Mouse (Mus musculus): ENCODE results near the gene Vps26c. TPM values are rescaled to one million over a fixed set of nuclear protein-coding genes. Genes with fewer than 3 reads are reported as not detected.

Vps26c gene
- polyA plus RNA-seq, 1 experiment from 2014 or later = 19.4 TPM

DNA sequence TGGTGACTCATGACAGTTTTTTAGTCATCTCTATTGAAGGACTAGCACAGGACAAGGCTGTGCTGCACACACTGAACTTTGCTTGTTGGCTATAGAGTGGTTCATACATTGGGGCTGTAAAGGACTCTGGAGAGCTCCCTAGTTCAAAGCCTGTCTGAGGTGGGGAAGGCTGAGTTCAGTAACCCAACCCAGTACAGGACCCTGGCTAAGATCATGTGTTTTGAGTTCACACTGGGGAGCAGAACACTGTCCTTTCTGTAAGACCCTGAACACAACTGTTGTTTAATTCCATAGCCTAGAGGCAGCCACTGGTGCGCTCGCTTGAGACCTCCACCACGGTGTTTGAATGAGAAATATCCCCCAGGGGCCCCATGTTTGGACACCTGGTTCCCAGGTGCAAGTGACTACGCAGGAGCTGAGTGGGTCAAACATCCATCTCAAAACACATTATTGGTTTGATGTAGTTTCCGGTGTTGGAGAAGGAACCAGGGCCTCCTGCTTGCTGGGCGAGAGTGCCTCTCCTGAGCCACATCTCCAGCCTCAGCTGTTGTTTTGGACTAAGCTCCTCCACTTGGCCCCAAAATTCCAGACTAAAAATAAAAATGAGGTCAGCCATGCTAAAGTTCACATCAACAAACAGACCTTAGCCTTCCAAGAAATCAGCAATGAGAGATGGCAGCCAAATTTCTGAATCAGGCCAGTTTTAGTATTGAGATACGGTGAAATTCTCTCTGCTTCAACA, 10.0 kb upstream of the Vps26c start:
- peak overlapping the region; percentile 74 for H3K27ac ChIP-seq (ENCODE audit: low read length)
- ATAC-seq (ENCODE audit: low read depth) = 0 out of 2 replicates have a peak, but pooled peaks have one; percentile 30
- H3K4me1 ChIP-seq (ENCODE audit: control insufficient read depth, low read depth, low read length) = no peaks in the 10 kb centered on the region; the same call in 1 of the 2 replicates
- H3K4me2 ChIP-seq (ENCODE audit: low read depth, low read length) = no peak overlapping the region
- no peaks in the 10 kb centered on the region for H3K36me3 ChIP-seq (ENCODE audit: control insufficient read depth, insufficient read depth)
- H3K9me3 ChIP-seq (replicated peaks; ENCODE audit: control insufficient read depth, low read length) = no peaks in the 10 kb centered on the region
- H3K4me3 ChIP-seq (ENCODE audit: low read depth, low read length) = no peak overlapping the region
- no peaks in the 10 kb centered on the region for H3K27me3 ChIP-seq (ENCODE audit: control insufficient read depth, insufficient read depth, low read depth, low read length)
- WGBS (ENCODE audit: insufficient replicate concordance) = 74% methylated on average over 7 of the region's 7 CpGs
- H3K9ac ChIP-seq (ENCODE audit: low read depth, low read length) = no peak overlapping the region

- no peak overlapping the region for H3K9ac ChIP-seq (ENCODE audit: low read depth, low read length)
- H3K27me3 ChIP-seq (ENCODE audit: control insufficient read depth, insufficient read depth, low read depth, low read length) = no peaks in the 10 kb centered on the region
- H3K9me3 ChIP-seq (replicated peaks; ENCODE audit: control insufficient read depth, low read length) = no peaks in the 10 kb centered on the region
- no peak overlapping the region for H3K4me2 ChIP-seq (ENCODE audit: low read depth, low read length)
- H3K36me3 ChIP-seq (ENCODE audit: control insufficient read depth, insufficient read depth) = no peaks in the 10 kb centered on the region
- H3K4me1 ChIP-seq (ENCODE audit: control insufficient read depth, low read depth, low read length) = no peaks in the 10 kb centered on the region; the same call in 1 of the 2 replicates
- WGBS (ENCODE audit: insufficient replicate concordance) = 62% methylated on average over 5 of the region's 5 CpGs
- no peak for ATAC-seq (ENCODE audit: low read depth)
- no peak overlapping the region for H3K4me3 ChIP-seq (ENCODE audit: low read depth, low read length)
- no peak overlapping the region for H3K27ac ChIP-seq (ENCODE audit: low read length)
These were observed 9.1 kb upstream of the Vps26c start for GRCm38 (mm10) chr16:94535716-94536115.

DNA sequence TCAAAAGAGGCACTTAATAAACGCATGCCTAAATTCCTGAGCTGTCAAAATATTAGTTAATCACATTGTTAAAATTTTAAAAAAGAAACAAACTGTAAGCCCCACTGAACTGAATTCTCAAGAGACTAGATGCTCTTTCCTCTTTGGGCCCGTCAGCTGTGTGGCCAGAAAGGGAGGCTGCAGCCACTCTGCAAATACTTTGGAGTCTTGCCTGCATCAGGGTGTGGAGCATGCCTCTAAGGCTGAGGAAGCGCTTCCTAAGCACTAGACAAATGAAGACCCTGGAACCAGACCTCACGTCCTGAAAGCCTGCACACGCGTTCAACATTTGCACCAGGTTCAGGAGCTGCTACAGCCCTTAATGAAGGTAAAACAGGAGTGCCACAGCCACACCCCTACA, 7.0 kb upstream of the Vps26c start:
- no peaks in the 10 kb centered on the region for H3K9me3 ChIP-seq (replicated peaks; ENCODE audit: control insufficient read depth, low read length)
- H3K9ac ChIP-seq (ENCODE audit: low read depth, low read length) = no peak overlapping the region
- 66% methylated on average over 6 of the region's 6 CpGs for WGBS (ENCODE audit: insufficient replicate concordance)
- no peak overlapping the region for H3K27ac ChIP-seq (ENCODE audit: low read length)
- H3K27me3 ChIP-seq (ENCODE audit: control insufficient read depth, insufficient read depth, low read depth, low read length) = no peaks in the 10 kb centered on the region
- ATAC-seq (ENCODE audit: low read depth) = no peak
- no peak overlapping the region for H3K4me2 ChIP-seq (ENCODE audit: low read depth, low read length)
- H3K4me3 ChIP-seq (ENCODE audit: low read depth, low read length) = no peak overlapping the region
- no peaks in the 10 kb centered on the region; the same call in 1 of the 2 replicates for H3K4me1 ChIP-seq (ENCODE audit: control insufficient read depth, low read depth, low read length)
- H3K36me3 ChIP-seq (ENCODE audit: control insufficient read depth, insufficient read depth) = no peaks in the 10 kb centered on the region

DNA sequence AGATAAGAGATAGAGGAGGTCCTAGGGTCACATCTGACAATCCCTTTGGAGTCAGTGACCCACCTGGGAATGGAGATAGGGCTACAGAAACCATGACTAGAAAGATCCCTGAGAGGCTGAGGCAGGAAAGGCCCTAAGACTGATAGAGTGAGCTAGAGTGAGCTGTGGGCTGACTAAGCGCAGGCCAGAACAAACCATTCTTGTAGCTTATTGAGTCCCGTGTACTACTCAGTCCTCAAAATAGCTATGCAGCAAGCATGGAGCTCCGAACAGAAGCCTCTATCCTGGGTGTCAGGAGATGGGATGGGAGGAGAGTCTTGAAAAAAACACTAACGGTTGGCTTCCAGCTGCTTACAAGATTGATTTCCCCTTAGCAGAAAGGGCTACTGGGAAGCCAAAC, 4.6 kb upstream of the Vps26c start:
- H3K4me3 ChIP-seq (ENCODE audit: low read depth, low read length) = no peak overlapping the region
- H3K27ac ChIP-seq (ENCODE audit: low read length) = no peak overlapping the region
- no peak overlapping the region for H3K4me2 ChIP-seq (ENCODE audit: low read depth, low read length)
- H3K27me3 ChIP-seq (ENCODE audit: control insufficient read depth, insufficient read depth, low read depth, low read length) = no peaks in the 10 kb centered on the region
- no peaks in the 10 kb centered on the region for H3K9me3 ChIP-seq (replicated peaks; ENCODE audit: control insufficient read depth, low read length)
- no peak overlapping the region for H3K9ac ChIP-seq (ENCODE audit: low read depth, low read length)
- no peaks in the 10 kb centered on the region for H3K36me3 ChIP-seq (ENCODE audit: control insufficient read depth, insufficient read depth)
- 70% methylated on average over 4 of the region's 4 CpGs for WGBS (ENCODE audit: insufficient replicate concordance)
- ATAC-seq (ENCODE audit: low read depth) = no peak
- H3K4me1 ChIP-seq (ENCODE audit: control insufficient read depth, low read depth, low read length) = peaks cover 8% of the 10 kb centered on the region

DNA sequence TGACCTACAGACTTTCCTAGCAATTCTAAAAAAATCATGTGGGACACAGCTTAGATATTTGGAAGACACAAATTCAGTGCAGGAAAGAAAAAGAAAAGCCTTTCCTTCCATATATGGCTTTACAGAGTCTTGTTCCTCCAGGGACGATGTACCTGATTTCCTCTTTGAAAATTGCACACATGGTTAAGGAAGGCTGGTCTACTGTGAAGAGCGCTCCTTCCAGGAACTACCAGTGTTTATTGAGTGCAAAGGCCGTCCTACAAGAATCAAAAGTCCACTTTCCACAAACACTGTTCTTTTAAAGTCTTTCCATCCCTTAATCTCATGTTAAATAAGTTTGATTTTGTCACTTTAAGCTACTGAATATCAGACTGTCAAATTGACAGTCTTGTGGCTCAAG, 916 bp upstream of the Vps26c start:
- Histone ChIP-seq H3K4me3 (ENCODE audit: low read depth, low read length) (peak overlapping the region; percentile 91), H3K36me3 (ENCODE audit: control insufficient read depth, insufficient read depth) (no peaks in the 10 kb centered on the region), H3K9ac (ENCODE audit: low read depth, low read length) (peak overlapping the region; percentile 88), H3K4me1 (ENCODE audit: control insufficient read depth, low read depth, low read length) (peaks cover 21% of the 10 kb centered on the region), H3K27ac (ENCODE audit: low read length) (no peak overlapping the region; the same call in 1 of the 2 replicates), H3K27me3 (ENCODE audit: control insufficient read depth, insufficient read depth, low read depth, low read length) (no peaks in the 10 kb centered on the region), H3K9me3 (replicated peaks; ENCODE audit: control insufficient read depth, low read length) (no peaks in the 10 kb centered on the region), H3K4me2 (ENCODE audit: low read depth, low read length) (peak overlapping the region; percentile 80)
- no peak for ATAC-seq (ENCODE audit: low read depth)
- WGBS (ENCODE audit: insufficient replicate concordance) = 35% methylated on average over 3 of the region's 3 CpGs

- H3K9ac ChIP-seq (ENCODE audit: low read depth, low read length) = peak overlapping the region; percentile 88
- H3K27me3 ChIP-seq (ENCODE audit: control insufficient read depth, insufficient read depth, low read depth, low read length) = no peaks in the 10 kb centered on the region
- H3K27ac ChIP-seq (ENCODE audit: low read length) = peak overlapping the region; percentile 95
- H3K4me2 ChIP-seq (ENCODE audit: low read depth, low read length) = peak overlapping the region; percentile 80
- no peaks in the 10 kb centered on the region for H3K36me3 ChIP-seq (ENCODE audit: control insufficient read depth, insufficient read depth)
- H3K9me3 ChIP-seq (replicated peaks; ENCODE audit: control insufficient read depth, low read length) = no peaks in the 10 kb centered on the region
- WGBS (ENCODE audit: insufficient replicate concordance) = 2% methylated on average over 13 of the region's 13 CpGs
- H3K4me3 ChIP-seq (ENCODE audit: low read depth, low read length) = peak overlapping the region; percentile 91
- peaks cover 21% of the 10 kb centered on the region for H3K4me1 ChIP-seq (ENCODE audit: control insufficient read depth, low read depth, low read length)
- no peak for ATAC-seq (ENCODE audit: low read depth)
These were observed 513 bp upstream of the Vps26c start for GRCm38 (mm10) chr16:94527152-94527534.

DNA sequence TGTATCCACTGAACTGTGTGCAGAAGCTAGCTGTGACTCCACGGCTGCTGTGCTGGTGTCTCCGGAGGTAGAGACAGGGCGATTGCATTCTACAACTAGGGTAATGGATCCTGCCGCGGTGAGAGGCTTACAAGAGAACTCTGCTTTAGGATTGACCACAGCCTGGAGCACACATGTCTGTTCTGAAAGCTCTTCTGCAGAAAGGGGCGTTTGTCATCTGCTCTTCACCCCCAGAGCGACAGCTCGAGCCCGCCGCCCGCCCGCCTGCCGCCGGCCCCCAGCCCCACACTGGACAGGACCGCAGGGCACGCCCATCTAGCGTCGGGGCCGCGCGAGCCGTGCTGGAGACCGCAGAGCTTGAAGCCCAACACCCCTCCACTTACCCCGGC, 681 bp downstream of the Vps26c start:
- Histone ChIP-seq H3K27ac (ENCODE audit: low read length) (peak overlapping the region; percentile 95), H3K36me3 (ENCODE audit: control insufficient read depth, insufficient read depth) (no peaks in the 10 kb centered on the region), H3K27me3 (ENCODE audit: control insufficient read depth, insufficient read depth, low read depth, low read length) (no peaks in the 10 kb centered on the region), H3K4me1 (ENCODE audit: control insufficient read depth, low read depth, low read length) (peaks cover 25% of the 10 kb centered on the region), H3K4me3 (ENCODE audit: low read depth, low read length) (peak overlapping the region; percentile 91), H3K9me3 (replicated peaks; ENCODE audit: control insufficient read depth, low read length) (no peaks in the 10 kb centered on the region), H3K4me2 (ENCODE audit: low read depth, low read length) (peak overlapping the region; percentile 80), H3K9ac (ENCODE audit: low read depth, low read length) (peak overlapping the region; percentile 88)
- peak; percentile 42 for ATAC-seq (ENCODE audit: low read depth)
- WGBS (ENCODE audit: insufficient replicate concordance) = 0% methylated on average over 24 of the region's 24 CpGs

DNA sequence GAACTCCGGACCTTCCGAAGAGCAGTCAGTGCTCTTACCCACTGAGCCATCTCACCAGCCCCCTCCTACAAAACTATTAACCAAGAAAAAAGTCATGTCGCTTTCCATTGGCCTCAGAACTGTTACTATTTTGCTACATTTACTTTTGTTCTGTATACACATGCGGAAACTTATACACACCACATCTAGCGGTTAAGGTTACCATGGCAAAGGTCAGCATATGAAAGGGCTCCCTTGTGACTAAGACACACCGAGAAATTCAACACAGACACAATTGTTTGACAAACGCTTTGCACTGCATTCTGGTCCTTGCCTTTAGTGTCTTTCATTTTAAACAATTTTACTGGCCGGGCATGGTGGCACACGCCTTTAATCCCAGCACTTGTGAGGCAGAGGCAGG, 1.9 kb downstream of the Vps26c start:
- Histone ChIP-seq H3K4me2 (ENCODE audit: low read depth, low read length) (peak overlapping the region; percentile 80; the same call in 1 of the 2 replicates), H3K9ac (ENCODE audit: low read depth, low read length) (no peak overlapping the region), H3K27me3 (ENCODE audit: control insufficient read depth, insufficient read depth, low read depth, low read length) (no peaks in the 10 kb centered on the region), H3K4me1 (ENCODE audit: control insufficient read depth, low read depth, low read length) (peaks cover 25% of the 10 kb centered on the region), H3K9me3 (replicated peaks; ENCODE audit: control insufficient read depth, low read length) (no peaks in the 10 kb centered on the region), H3K4me3 (ENCODE audit: low read depth, low read length) (no peak overlapping the region), H3K27ac (ENCODE audit: low read length) (no peak overlapping the region), H3K36me3 (ENCODE audit: control insufficient read depth, insufficient read depth) (no peaks in the 10 kb centered on the region)
- WGBS (ENCODE audit: insufficient replicate concordance) = 81% methylated on average over 9 of the region's 9 CpGs
- no peak for ATAC-seq (ENCODE audit: low read depth)

GRCm38 (mm10) chr16:94523594-94524377, 2.8 kb downstream of the Vps26c start:
- Histone ChIP-seq H3K9ac (ENCODE audit: low read depth, low read length) (no peak overlapping the region), H3K36me3 (ENCODE audit: control insufficient read depth, insufficient read depth) (no peaks in the 10 kb centered on the region), H3K4me1 (ENCODE audit: control insufficient read depth, low read depth, low read length) (peaks cover 29% of the 10 kb centered on the region), H3K4me2 (ENCODE audit: low read depth, low read length) (no peak overlapping the region), H3K27me3 (ENCODE audit: control insufficient read depth, insufficient read depth, low read depth, low read length) (no peaks in the 10 kb centered on the region), H3K9me3 (replicated peaks; ENCODE audit: control insufficient read depth, low read length) (no peaks in the 10 kb centered on the region), H3K27ac (ENCODE audit: low read length) (no peak overlapping the region; the same call in 1 of the 2 replicates), H3K4me3 (ENCODE audit: low read depth, low read length) (no peak overlapping the region)
- 42% methylated on average over 6 of the region's 6 CpGs for WGBS (ENCODE audit: insufficient replicate concordance)
- ATAC-seq (ENCODE audit: low read depth) = no peak
